Mouse (Mus musculus) neural tube, embryonic 11.5 days (tissue): ENCODE measurements around the gene Il17rb. TPM values are rescaled to one million over a fixed set of nuclear protein-coding genes. Genes with fewer than 3 reads are reported as not detected.

Experiments
- ATAC-seq: fragments of 200-750 bp; cut with Nextera tagmentation; 2 replicates; pipeline ENCODE4 v1.8.0; 2017; ENCODE audit warnings: moderate number of reproducible peaks, mild to moderate bottlenecking, moderate TSS enrichment, moderate library complexity; ENCODE audit not compliant: insufficient read depth, low FRiP score, low TSS enrichment
- DNase-seq: peaks from one replicate; pipeline ENCODE4 v3.0.0-alpha.2; 2015; ENCODE audit warnings: low spot score
- H3K27ac ChIP-seq: fragments of 300-500 bp; sonication (generic); 2 replicates; pipeline ENCODE4 v1.5.1; 2014; ENCODE audit warnings: low read depth, mild to moderate bottlenecking, low read length
- H3K27me3 ChIP-seq: fragments of 300-500 bp; sonication (generic); 2 replicates; pipeline ENCODE4 v1.6.1; 2014; ENCODE audit warnings: mild to moderate bottlenecking, low read length, mixed read lengths; ENCODE audit not compliant: control insufficient read depth, insufficient read depth
- H3K36me3 ChIP-seq: fragments of 300-500 bp; sonication (generic); 2 replicates; pipeline ENCODE4 v1.6.1; 2014; ENCODE audit warnings: mild to moderate bottlenecking, low read length, moderate library complexity, mixed read lengths; ENCODE audit not compliant: control insufficient read depth, insufficient read depth
- H3K4me1 ChIP-seq: fragments of 300-500 bp; sonication (generic); 2 replicates; pipeline ENCODE4 v1.6.1; 2014; ENCODE audit warnings: low read length, mixed read lengths; ENCODE audit not compliant: control insufficient read depth, insufficient read depth
- H3K4me2 ChIP-seq: fragments of 300-500 bp; sonication (generic); 2 replicates; pipeline ENCODE4 v1.6.1; 2014; ENCODE audit warnings: low read depth, mild to moderate bottlenecking, moderate library complexity
- H3K4me3 ChIP-seq: fragments of 300-500 bp; sonication (generic); 2 replicates; pipeline ENCODE4 v1.5.1; 2014; ENCODE audit warnings: low read depth, low read length
- H3K9ac ChIP-seq: fragments of 300-500 bp; sonication (generic); 2 replicates; pipeline ENCODE4 v1.6.1; 2014; ENCODE audit warnings: mild to moderate bottlenecking, low read length
- H3K9me3 ChIP-seq: fragments of 300-500 bp; sonication (generic); 2 replicates; pipeline ENCODE4 v1.6.1; 2016; ENCODE audit warnings: low read length; ENCODE audit not compliant: control insufficient read depth
- WGBS: fragments of 180-500 bp; shearing (Covaris S2); extraction: QIAGEN DNeasy Blood & Tissue Kit; methylation state at CpG from one replicate; pipeline ENCODE4 v1.1.7; 2014; 5-methylcytosine and 5-hydroxymethylcytosine counted together
- polyA plus RNA-seq: library from polyadenylated mRNA; unstranded; fragments of >200 nt; fragmentation: Nextera tagmentation; extraction: Ambion mirVana; gene quantifications from 2 replicates; pipeline ENCODE4 v1.2.1, GENCODE M21; 2014

Il17rb gene
- polyA plus RNA-seq, 1 experiment from 2014 or later = 0.85 TPM

DNA sequence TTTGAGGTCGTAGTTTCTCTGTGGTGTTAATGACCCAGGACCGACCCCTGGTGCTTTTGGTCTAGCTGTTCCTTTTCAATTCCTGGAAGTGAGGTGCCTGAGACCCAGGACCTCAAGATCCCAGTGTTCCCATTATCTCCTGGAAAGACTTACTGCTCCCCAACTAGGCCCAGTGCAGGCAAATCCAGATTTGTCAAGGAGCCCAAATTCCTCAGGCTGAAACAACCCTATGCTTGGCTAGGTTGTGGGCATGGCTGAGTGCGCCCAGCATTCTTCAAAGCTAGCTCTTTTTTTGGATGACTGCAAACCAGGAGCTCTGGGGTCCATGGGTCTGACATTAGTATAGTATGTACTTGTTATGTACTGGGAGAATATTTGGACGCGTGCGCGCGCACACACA is 10.7 kb upstream of the Il17rb start:
- H3K9me3 ChIP-seq = no peaks in the 10 kb centered on the region
- no peak overlapping the region for H3K27ac ChIP-seq
- no peak overlapping the region for H3K4me2 ChIP-seq
- 93% methylated on average over 8 of the region's 8 CpGs for WGBS
- no peak overlapping the region for H3K4me3 ChIP-seq
- no peak for ATAC-seq
- H3K4me1 ChIP-seq = no peaks in the 10 kb centered on the region
- no peak for DNase-seq
- no peak overlapping the region for H3K9ac ChIP-seq
- no peaks in the 10 kb centered on the region for H3K27me3 ChIP-seq
- no peaks in the 10 kb centered on the region for H3K36me3 ChIP-seq

DNA sequence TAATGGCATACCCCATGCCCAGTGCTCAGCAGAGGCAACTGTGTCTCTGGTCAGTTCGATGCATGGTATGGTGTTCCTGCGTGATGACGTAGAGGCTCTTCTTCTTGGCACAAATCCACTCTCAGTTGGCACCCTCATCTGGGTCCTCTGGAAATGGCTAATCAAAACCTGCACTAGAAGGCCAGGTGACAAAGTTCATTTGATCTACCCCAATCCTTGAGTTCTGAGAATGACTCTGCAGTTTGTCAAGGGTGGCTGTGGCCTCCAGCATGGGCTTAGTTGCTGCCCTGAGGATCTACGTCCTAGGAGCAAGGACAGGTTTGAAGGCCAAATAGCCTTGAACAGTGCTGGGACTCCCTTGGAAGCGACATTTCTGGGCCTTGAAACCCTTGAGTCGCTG is 10.2 kb upstream of the Il17rb start:
- H3K9ac ChIP-seq = no peak overlapping the region
- no peaks in the 10 kb centered on the region for H3K4me1 ChIP-seq
- no peaks in the 10 kb centered on the region for H3K36me3 ChIP-seq
- H3K9me3 ChIP-seq = no peaks in the 10 kb centered on the region
- no peak overlapping the region for H3K4me3 ChIP-seq
- 91% methylated on average over 6 of the region's 6 CpGs for WGBS
- ATAC-seq = no peak
- no peak for DNase-seq
- no peak overlapping the region for H3K27ac ChIP-seq
- no peak overlapping the region for H3K4me2 ChIP-seq
- no peaks in the 10 kb centered on the region for H3K27me3 ChIP-seq

DNA sequence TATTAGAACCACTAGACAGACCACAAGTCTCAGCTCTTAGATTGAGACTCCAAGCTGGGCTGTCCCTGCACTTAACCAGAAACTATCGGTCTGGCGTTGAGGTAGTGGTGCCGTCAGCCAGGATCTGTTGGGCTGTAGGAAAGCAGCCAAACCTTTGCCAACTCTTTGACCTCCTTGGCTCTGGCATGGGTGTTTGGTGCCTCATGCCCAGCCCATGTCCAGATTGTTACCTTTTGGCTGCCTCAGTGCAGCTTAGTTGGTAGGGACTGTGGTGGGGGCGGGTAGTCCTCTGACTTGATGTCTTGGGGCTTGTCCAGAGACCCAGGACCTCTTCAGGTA is 9.7 kb upstream of the Il17rb start:
- no peak for ATAC-seq

DNA sequence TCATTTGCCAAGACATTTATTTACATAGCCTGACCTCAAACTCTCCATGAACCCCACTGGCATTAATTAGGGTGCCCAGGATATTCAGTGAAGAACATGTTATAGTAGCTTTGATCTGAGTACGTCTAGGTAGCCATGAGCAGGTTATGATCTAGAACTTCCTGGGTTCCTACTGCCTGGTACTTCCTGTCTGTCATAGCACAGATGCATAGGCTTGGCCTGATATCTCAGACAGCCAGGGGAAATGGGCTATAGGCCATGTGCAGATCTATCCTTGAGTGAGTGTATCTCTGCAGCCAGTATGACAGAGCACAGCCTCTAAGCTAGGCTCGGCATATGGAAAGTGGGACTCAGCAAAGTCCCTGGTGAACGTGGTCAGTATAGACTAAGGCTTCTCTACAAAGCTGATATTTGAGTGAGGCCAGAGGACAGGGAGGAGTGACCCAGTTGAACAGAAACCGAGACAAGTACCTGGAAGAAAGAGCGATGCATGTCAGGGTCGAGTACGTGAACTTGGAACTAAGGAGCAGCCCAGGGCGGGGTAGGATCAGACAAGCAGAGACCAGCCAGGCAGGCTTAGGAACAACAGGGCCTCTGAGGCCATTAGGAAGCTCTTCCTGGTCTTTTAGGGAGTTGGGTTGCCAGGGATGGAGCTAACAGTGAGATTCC is 9.2 kb upstream of the Il17rb start:
- Histone ChIP-seq H3K27ac (no peak overlapping the region), H3K9ac (no peak overlapping the region), H3K4me3 (no peak overlapping the region), H3K36me3 (no peaks in the 10 kb centered on the region), H3K4me2 (no peak overlapping the region), H3K27me3 (no peaks in the 10 kb centered on the region), H3K4me1 (no peaks in the 10 kb centered on the region), H3K9me3 (no peaks in the 10 kb centered on the region)
- no peak for DNase-seq
- 91% methylated on average over 8 of the region's 8 CpGs for WGBS
- no peak for ATAC-seq

More for the DNA sequence above, 9.7 kb upstream of the Il17rb start:
- WGBS = 95% methylated on average over 4 of the region's 4 CpGs
- no peaks in the 10 kb centered on the region for H3K9me3 ChIP-seq
- H3K36me3 ChIP-seq = no peaks in the 10 kb centered on the region
- no peak for DNase-seq
- H3K9ac ChIP-seq = no peak overlapping the region
- H3K4me3 ChIP-seq = no peak overlapping the region
- H3K27me3 ChIP-seq = no peaks in the 10 kb centered on the region
- H3K27ac ChIP-seq = no peak overlapping the region
- H3K4me1 ChIP-seq = no peaks in the 10 kb centered on the region
- H3K4me2 ChIP-seq = no peak overlapping the region

DNA sequence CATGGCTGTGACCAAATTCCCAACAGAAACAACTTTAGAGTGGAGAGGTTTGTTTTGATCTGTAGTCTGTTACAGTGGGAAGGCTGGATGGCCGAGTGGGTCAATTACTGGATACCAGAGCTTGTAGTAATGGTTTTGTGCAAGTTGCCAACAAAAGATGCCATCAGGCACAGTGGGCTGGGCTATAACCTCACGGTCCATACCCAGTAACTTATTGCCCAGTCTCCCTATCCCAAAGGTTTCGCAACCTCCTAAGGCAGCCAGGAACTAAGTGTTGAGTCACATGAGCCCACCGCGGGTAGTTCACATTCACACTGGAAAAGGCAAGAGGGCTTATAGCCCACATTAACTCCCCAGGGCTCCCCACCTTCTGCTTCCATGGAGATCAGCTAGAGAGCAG is 8.0 kb upstream of the Il17rb start:
- H3K27me3 ChIP-seq = no peaks in the 10 kb centered on the region
- H3K27ac ChIP-seq = no peak overlapping the region
- ATAC-seq (no peak), DNase-seq (no peak)
- 93% methylated on average over 5 of the region's 5 CpGs for WGBS
- no peaks in the 10 kb centered on the region for H3K36me3 ChIP-seq
- H3K4me1 ChIP-seq = no peaks in the 10 kb centered on the region
- no peaks in the 10 kb centered on the region for H3K9me3 ChIP-seq
- no peak overlapping the region for H3K4me2 ChIP-seq
- no peak overlapping the region for H3K9ac ChIP-seq
- H3K4me3 ChIP-seq = no peak overlapping the region

DNA sequence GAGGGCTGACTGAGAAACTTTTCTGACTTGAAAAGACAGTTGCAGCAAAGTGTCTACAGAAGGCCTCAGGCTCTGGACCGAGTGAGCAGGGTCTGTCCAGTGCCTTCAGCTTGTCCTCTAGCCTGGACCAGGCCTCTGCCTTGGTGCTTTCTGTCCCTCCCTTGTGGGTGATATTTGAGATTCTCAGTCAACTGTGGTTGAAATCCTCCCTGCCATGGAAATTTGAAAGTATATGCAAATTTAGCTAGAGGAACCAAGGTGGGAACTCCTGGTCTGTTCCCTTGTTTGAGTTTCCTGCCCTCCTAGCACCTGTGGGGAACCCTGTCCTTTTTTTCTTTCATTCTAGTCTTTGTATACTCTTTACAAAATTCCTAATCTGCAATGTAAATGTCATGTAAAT is 6.3 kb upstream of the Il17rb start:
- Histone ChIP-seq H3K9ac (no peak overlapping the region), H3K36me3 (no peaks in the 10 kb centered on the region), H3K4me3 (no peak overlapping the region), H3K27ac (no peak overlapping the region), H3K27me3 (no peaks in the 10 kb centered on the region), H3K4me2 (no peak overlapping the region), H3K9me3 (no peaks in the 10 kb centered on the region), H3K4me1 (no peaks in the 10 kb centered on the region)
- no peak for DNase-seq
- 61% methylated on average over 1 of the region's 1 CpGs for WGBS
- no peak for ATAC-seq

DNA sequence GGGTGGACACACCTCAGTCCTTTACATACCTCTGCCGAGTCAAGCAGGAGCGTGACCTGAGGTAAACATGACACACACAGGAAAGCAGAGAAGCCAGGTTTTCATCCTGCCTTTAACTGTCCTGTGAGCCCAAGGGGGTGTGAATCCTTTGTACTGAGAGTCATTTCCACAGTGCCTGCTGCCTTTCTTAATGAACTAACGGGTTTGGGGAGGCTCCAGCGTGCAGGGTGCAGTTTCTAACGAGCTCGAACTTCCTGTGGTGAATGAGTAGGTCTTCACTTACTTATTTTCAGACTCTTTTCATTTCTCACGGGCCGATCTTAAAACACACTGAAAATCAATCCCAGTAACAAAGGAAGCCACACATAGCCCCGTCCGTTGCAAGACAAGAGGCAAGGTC is 5.8 kb upstream of the Il17rb start:
- H3K36me3 ChIP-seq = no peaks in the 10 kb centered on the region
- H3K27me3 ChIP-seq = peaks cover 2% of the 10 kb centered on the region; the same call in 1 of the 2 replicates
- H3K9me3 ChIP-seq = no peaks in the 10 kb centered on the region
- no peak overlapping the region for H3K27ac ChIP-seq
- no peak for ATAC-seq
- H3K9ac ChIP-seq = no peak overlapping the region
- H3K4me1 ChIP-seq = no peaks in the 10 kb centered on the region
- WGBS = 63% methylated on average over 10 of the region's 10 CpGs
- H3K4me3 ChIP-seq = no peak overlapping the region
- no peak overlapping the region for H3K4me2 ChIP-seq
- DNase-seq = no peak

DNA sequence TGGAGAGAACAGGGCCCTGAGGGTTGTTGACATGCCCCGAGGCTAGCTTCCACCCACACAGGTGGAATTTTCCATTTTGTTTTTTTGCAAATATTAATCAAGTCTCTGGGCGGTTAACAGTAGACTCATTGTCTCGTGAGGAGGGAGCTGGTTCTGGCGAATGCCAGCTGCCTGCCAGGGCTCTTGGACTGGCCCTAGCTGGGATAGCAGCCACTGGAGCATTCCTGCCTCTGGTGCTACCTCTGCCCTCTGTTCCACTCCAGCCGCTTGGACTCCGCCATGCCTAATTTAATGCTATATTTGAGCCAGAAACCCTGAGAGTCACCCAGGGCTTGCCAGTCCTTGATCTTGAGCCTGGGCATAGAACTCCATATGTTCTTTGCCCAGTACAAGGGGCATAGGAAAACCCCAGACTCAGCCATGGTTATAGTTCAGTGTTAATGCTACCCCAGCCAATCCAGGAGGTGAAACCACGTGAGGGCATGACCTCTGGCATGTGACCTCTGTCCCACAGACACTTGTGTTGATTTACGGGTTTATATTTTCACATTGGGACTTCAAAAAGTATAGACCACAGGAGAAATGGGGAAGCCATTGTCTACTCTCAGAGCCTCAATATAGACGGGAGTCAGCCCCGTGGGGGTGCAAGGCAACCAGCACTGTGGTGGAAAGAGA is 3.3 kb upstream of the Il17rb start:
- H3K4me3 ChIP-seq = no peak overlapping the region
- ATAC-seq = no peak
- H3K36me3 ChIP-seq = no peaks in the 10 kb centered on the region
- peaks cover 10% of the 10 kb centered on the region; the same call in 1 of the 2 replicates for H3K27me3 ChIP-seq
- no peak overlapping the region for H3K4me2 ChIP-seq
- no peak for DNase-seq
- 82% methylated on average over 10 of the region's 10 CpGs for WGBS
- no peaks in the 10 kb centered on the region for H3K9me3 ChIP-seq
- peaks cover 6% of the 10 kb centered on the region; the same call in 1 of the 2 replicates for H3K4me1 ChIP-seq
- H3K27ac ChIP-seq = no peak overlapping the region
- no peak overlapping the region for H3K9ac ChIP-seq
